Mouse (Mus musculus) Patski (cell line): ENCODE measurements around the gene Olfr881. TPM values are rescaled to one million over a fixed set of nuclear protein-coding genes. Genes with fewer than 3 reads are reported as not detected.

Source experiments
- ATAC-seq: fragments of 100-300 bp; one replicate; pipeline ENCODE4 v1.8.0; 2021
- CTCF ChIA-PET: fragments of 350-600 bp; sonication (Branson Sonifier 250); formaldehyde crosslinking; loops from one replicate; lab custom pipeline; 2022; ENCODE audit warnings: inconsistent platforms; lab: Charles Lee
- POLR2A ChIA-PET: fragments of 350-600 bp; sonication (Branson Sonifier 250); formaldehyde crosslinking; loops from one replicate; lab custom pipeline; 2022; ENCODE audit warnings: antibody characterized with exemption, inconsistent platforms; lab: Charles Lee
- DNase-seq: peaks from one replicate; pipeline ENCODE4 v3.0.0-alpha.2; 2011; ENCODE audit warnings: low read depth, low spot score
- H3K27me3 ChIP-seq: fragments of 371-371 bp; one replicate; pipeline ENCODE4 v1.5.1; 2021
- CTCF ChIP-seq: fragments of 100-300 bp; IDR thresholded peaks from one replicate; pipeline ENCODE4 v1.5.1; 2021
- in situ Hi-C: fragments of 300-500 bp; cut with MboI; formaldehyde crosslinking; loops from 3 replicates; pipeline ENCODE4 v1.11.1; 2018; ENCODE audit warnings: low pct_unique_long_range_greater_than_20kb, mixed read lengths
- polyA plus RNA-seq: library from polyadenylated mRNA; unstranded; gene quantifications from one replicate; pipeline ENCODE4 v1.2.3, GENCODE M21; 2021

Olfr881 gene
- not detected for polyA plus RNA-seq

DNA sequence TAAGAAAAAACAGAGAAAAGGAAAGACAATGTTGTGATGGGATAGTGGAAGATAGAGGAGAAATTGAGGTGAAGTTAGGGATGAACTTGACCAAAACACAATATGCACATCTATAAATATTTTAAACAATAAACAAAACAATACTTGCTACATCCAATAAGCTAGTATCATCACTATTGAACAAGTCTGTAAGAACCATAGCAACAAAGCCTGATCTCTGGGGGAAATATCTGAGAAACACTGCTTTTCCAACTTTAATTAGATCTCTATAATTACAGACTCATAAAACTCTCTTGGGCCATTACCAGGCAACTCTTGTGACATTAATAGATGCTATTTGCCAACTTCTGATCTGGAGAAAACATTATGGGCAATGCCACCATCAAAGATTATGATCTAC is at the start of gene Olfr881:
Gene Olfr881 (plus strand): TSS at position 301 of the 400 bp plus-strand sequence.
- in situ Hi-C loops: no loop called here
- no peak for TF ChIP-seq CTCF
- ChIA-PET POLR2A (no interaction called here), CTCF (no interaction called here)
- ATAC-seq (no peak), DNase-seq (no peak)
- peaks cover 10% of the 10 kb centered on the region for H3K27me3 ChIP-seq

DNA sequence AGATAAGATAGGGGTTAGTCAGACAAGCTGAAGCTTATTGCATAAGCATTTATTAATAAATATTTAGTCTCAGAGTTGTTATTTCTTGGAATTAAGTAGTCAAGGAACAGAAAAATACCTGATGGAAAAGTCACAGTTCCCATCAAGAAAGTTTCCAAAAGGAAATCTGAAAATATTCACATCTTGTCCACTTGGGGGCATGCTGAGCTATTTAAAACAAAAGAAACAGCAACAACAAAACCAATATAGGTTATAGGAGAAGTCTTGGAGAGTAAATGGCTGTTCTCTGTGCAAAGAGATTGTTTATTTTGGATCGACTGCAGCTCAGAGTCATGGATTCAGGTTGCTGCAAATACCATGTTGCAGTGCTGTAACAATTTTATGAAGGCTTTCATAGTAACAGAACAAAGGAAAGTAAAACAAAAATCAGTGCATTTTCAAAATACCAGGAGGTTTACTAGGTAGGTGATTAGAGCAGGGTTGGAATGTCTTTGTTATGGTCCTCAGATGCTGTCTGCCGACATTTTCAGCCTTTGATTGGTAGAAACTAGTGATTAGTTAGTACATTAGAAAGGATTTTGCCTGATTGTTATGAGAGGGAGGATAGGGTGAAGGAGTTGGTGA is 7.1 kb downstream of the Olfr881 start:
- peak; percentile 36 for TF ChIP-seq CTCF
- peaks cover 9% of the 10 kb centered on the region for H3K27me3 ChIP-seq
- ATAC-seq (no peak), DNase-seq (no peak)
- ChIA-PET CTCF (interaction anchor here (1.0 kb wide), 1 partner anchor 17 kb away, joined by 3 read pairs; no protein-coding TSS in a partner anchor), POLR2A (interaction anchor here (0.5 kb wide), 1 partner anchor 137 kb away, joined by 4 read pairs; no protein-coding TSS in a partner anchor)
- in situ Hi-C loops: no loop called here

DNA sequence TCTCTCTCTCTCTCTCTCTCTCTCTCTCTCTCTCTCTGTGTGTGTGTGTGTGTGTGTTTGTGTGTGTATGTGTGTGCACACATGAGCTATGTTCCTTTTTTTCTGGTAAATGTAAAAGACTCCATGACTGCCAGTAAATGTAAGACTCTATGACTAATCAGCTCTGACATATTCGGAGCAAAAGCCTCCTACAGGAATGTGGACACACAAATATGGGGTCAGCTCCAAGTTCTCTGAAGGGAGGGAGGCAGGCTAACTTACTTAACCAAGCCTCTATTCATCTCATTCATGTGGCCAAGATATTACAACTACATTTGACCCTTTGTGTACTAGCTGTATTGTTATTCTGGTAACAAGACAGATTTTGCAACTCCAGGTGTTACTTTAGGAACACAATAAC is 8.4 kb downstream of the Olfr881 start:
- DNase-seq (no peak), ATAC-seq (no peak)
- peaks cover 9% of the 10 kb centered on the region for H3K27me3 ChIP-seq
- ChIA-PET POLR2A (no interaction called here), CTCF (no interaction called here)
- in situ Hi-C loops: no loop called here
- no peak for TF ChIP-seq CTCF

DNA sequence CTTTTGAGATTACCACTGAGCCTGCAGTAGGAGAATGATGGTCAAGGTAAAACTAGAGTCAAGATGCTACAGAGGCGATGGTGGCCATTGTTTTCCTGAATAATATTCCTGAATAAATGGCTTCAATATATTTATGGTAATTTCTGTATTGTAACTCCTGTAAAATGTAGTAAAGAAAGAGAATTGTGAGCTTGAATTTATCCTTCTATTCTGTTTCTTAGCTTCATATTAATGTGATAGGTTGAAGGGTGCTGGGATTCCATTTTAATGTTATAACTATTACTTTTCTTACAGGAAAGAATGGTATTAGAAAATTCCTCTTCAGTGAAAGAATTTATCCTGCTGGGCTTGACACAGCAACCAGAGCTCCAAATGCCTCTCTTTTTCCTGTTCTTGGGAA is 33.9 kb downstream of the Olfr881 start, which contains the start of gene Olfr883:
Gene Olfr883 (plus strand): TSS at position 301 of the 400 bp plus-strand sequence.
- CTCF ChIA-PET: no interaction called here
- POLR2A ChIA-PET: no interaction called here
- ATAC-seq: no peak

More for the DNA sequence above, 33.9 kb downstream of the Olfr881 start, which contains the start of gene Olfr883:
- in situ Hi-C loops: no loop called here
- no peaks in the 10 kb centered on the region for H3K27me3 ChIP-seq
- TF ChIP-seq CTCF: no peak
- no peak for DNase-seq

Other genes starting within 250 kb of the Olfr881 start
- not detected for gene Olfr874, start 246.7 kb upstream of the Olfr881 start, polyA plus RNA-seq
- not detected for gene Olfr875, start 220.0 kb upstream of the Olfr881 start, polyA plus RNA-seq
- gene Olfr876, start 188.8 kb upstream of the Olfr881 start, polyA plus RNA-seq: not detected
- gene Olfr877, start 137.6 kb upstream of the Olfr881 start, polyA plus RNA-seq: not detected
- gene Olfr145, start 95.1 kb upstream of the Olfr881 start, polyA plus RNA-seq: not detected
- not detected for gene Olfr878, start 74.0 kb upstream of the Olfr881 start, polyA plus RNA-seq
- gene Olfr883, start 34.0 kb downstream of the Olfr881 start, polyA plus RNA-seq: not detected
- gene Olfr884, start 54.7 kb downstream of the Olfr881 start, polyA plus RNA-seq: not detected
- gene Olfr885, start 69.5 kb downstream of the Olfr881 start, polyA plus RNA-seq: not detected
- gene Olfr887, start 92.2 kb downstream of the Olfr881 start, polyA plus RNA-seq: not detected
- gene Olfr888, start 116.3 kb downstream of the Olfr881 start, polyA plus RNA-seq: not detected
- 0.05 TPM for gene Olfr889, start 123.4 kb downstream of the Olfr881 start, polyA plus RNA-seq
- not detected for gene Olfr890, start 150.7 kb downstream of the Olfr881 start, polyA plus RNA-seq
- not detected for gene Olfr891, start 189.0 kb downstream of the Olfr881 start, polyA plus RNA-seq
- gene Olfr893, start 216.5 kb downstream of the Olfr881 start, polyA plus RNA-seq: not detected
- not detected for gene Olfr894, start 226.2 kb downstream of the Olfr881 start, polyA plus RNA-seq